Mouse (Mus musculus): Measurements from ENCODE around the gene Serinc2.
A peak's percentile ranks its signal among the peaks of the same experiment; 100 is the strongest.
"Not testable (repeated sequence)": the region's sequence is repeated elsewhere in the genome, so short reads cannot be mapped to it uniquely, and the experiment has no call there.

The Serinc2 gene

DNA sequence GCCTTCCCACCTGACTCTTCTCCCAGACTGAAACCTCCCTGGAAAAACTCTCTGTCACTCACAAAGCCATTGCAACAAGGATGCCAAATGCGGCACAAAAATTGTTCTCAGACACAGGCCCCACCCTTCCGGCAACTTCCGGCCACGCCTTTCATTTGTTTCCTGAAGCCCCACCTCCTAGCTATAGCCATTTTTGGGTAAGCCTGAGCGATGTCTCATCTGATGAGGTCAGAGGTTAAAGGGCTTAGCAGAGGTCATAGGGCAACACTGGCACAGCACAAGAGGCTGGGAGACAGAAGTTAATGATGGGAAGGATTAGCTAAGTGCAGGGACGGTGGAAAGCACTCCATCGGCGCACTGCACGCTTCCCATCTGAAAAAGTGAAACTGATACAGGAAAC lies 12.4 kb downstream of the Serinc2 start:
- DNase-seq (ENCODE audit: extremely low spot score, low spot score) = no peak

DNA sequence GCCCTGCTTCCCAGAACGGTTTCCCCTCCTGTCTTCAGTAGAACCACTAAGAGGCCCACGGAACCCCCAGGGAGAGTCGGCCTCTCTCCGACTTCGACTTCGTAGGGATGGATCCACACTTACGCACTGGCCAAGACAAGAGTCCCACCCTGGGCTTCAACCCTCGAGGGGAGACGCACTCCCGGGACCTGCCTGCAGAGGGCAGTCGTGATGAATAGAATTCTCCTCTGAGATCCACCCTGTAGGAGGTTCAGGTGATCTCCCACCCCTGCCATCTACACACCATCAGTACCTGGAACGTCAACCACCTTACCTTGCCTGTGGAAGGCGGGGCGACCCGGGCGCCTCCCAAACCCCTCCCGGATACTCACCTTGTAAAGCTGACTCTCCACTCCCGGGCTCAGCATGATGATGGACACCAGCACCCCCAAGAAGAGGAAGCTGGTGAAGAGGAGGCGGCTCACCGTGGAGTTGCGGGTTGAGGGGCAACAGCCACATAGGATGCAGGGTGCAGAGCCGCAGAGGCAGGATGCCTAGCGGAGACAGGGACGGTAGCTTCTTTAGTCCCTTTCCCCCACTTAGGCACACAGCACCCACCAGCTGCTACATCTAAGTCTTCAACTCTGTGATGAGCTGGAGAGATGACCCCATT lies 14.2 kb downstream of the Serinc2 start:
- DNase-seq (ENCODE audit: extremely low spot score, low spot score) = peak; percentile 82

DNA sequence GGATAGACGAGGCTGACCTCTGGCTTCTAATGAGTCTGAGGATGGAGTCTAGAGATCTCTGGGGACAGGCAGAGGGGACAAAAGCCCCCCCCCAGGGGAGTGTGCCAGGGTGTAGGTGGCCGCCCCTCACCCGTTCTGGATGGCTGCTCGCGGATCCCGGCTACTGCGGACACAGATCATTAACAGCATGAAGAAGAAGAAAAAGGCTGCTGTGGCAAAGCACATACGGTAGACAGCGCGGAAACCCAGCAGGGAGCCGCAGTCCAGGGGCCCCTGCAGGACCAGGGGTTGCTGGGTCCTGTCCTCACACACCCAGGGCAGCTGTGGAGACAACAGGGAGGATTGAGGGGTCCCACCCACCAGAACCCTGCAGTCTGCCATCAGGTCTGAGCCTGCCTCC lies 14.9 kb downstream of the Serinc2 start:
- no peak for DNase-seq (ENCODE audit: extremely low spot score, low spot score)

DNA sequence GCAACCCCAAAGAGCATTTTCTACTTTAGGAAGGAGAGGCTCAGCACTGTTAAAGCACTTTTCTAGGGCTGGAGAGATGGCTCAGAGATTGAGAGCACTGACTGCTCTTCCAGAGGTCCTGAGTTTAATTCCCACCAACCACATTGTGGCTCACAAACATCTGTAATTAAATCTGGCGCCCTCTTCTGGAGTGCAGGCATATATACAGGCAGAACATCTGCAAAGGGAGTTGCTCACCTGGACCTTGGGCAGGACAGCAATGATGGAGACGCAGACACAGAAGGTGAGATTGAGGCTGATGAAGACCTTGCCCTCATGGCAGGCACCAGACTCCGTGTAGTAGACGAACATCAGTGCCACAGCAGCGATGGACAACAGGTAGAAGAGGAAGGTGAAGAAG lies 18.6 kb downstream of the Serinc2 start:
- no peak for DNase-seq (ENCODE audit: extremely low spot score, low spot score)

DNA sequence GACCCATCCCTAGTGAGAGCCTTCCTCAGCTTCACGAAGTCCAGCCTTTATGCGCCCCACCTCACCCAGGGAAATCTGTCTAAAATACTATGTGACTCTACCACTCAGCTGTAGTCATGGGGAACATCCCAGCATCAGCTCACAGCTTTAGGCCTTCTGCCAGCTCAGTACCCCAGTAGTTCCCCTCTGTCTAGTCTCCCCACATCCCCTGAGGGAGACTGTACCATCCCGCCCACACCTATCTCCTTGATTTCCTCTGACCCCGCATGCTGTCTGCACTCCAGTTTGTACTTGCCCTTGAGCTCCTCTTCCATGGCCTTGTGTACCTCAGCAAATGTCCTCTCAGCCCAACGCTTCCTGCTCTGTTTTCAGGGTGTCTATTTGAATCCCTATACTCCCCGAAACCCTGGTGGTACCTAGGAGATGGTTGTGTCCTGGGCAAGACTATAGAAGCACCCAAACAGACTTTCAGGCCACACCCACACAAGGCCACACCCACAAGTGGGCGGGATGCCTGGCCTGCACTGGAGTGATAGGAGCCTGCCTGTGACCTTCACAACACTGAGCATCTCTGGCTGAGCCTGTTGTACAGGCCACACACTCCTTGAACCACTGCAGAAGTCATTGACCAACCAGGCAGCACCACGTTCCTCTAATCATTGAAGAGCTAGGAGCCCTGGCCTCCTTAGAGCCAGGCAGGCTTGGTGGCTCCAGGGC lies 26.4 kb downstream of the Serinc2 start:
- DNase-seq (ENCODE audit: extremely low spot score, low spot score) = no peak

DNA sequence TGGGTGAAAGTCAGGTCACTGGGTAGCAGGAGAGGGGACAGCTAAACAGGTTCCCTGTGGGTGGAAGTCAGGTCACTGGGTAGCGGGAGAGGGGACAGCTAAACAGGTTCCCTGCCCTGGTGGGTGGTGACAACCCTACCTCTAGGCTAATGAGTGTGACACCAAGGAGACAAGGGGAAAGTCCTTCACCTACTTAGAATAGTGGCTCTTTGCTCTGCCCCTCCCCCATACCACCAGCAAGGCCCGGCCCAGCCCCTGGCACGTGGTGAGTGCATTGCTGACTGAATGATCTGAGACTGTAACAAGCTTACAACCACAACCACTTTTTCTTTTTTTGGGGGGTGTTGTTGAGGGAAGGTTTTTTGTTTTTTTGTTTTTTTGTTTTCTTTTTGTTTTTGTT lies 27.2 kb downstream of the Serinc2 start:
- no peak for DNase-seq (ENCODE audit: extremely low spot score, low spot score)

DNA sequence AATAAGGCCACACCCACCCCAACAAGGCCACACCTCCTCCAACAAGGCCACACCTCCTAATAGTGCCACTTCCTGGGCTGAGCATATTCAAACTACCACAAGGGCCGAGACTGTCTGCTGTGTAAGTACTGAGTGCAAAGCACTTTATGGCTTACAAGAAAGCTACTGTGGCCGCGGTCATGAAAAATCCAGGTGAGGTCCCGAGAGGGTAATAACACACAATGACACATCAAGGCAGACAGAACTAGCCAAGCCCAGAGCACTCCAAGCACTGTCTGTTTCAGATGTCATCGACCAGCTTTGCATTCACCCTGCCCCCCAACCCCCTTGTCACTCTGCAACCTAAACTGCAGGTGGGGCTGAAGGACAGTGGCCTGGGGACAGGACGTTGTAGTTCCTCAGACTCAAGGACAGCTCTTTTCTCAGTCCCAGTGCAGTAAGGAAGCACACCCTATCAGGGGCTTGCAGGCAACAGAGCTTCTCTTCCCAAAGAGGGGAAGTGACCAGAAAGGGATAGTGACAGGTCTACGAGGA lies 27.8 kb downstream of the Serinc2 start:
- no peak for DNase-seq (ENCODE audit: extremely low spot score, low spot score)

DNA sequence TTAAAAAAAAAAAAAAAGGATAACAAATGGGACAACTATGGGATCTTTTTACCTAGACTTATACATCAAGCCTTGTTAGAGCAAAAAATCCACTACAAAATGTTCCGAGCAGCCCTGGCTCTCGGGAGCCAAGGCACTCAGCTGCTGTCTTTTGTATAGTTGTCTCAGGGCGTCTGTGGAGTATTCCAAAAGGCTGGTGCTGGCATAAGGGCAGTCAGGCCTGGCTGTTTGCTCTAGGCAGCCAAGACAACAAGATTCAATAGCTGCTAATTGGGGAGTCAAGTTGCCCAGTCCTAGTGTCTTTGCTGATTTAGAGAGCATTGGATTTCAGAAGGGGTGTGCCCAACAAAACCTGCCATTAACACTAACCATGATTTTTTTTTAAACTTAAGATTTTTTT lies 30.4 kb downstream of the Serinc2 start:
- DNase-seq (ENCODE audit: extremely low spot score, low spot score) = no peak

DNA sequence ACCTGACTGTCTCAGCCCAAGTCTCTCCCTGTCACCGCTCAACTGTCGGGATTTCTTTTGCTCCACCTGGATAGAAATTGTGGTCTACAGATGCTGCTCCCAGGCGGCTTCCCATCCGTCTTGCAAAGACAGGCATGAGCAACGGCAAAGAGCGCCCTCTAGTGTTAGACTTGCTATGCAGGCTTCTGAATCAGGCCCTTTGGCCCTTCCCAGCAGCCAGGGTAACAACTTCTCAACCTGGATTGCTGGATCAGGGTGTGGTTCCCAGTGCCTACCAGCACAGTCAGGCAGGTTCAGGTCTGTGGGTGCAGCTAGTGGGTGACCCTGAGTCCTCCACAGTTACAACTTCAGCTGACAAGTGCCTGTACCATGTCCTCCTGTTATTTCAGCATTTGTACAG lies 32.9 kb downstream of the Serinc2 start:
- DNase-seq (ENCODE audit: extremely low spot score, low spot score) = peak; percentile 83

DNA sequence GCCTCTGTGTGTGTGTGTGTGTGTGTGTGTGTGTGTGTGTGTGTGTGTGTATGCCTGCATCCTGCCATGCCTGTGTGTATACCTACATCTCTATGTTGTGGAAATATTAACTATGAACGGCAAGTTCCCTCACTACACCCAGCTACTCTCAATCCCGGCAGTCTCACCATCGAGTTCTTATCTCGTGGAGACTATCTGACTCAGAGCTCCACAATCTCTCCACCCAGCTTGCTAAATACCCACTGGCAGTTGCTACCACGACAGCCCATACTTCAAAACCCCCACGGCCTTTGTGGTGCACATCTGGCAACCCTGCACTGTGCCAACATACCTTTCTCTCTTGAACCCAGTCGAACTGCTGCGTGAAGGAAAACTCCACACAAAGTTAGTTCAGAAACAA lies 34.3 kb downstream of the Serinc2 start:
- no peak for DNase-seq (ENCODE audit: extremely low spot score, low spot score)

DNA sequence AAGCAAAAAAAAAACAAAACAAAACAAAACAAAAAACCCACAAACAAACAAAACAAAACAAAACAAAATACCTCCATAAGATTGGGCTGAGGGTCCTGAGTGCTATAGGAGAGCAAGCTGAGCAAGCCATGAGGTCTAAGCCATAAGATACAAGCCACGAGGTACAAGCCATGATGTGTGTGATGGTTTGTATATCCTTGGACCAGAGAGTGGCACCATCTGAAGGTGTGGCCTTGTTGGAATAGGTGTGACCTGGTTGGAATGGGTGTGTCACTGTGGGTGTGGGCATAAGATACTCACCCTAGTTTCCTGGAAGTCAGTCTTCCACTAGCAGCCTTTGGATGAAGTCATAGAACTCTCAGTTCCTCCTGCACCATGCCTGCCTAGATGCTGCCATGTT lies 35.4 kb downstream of the Serinc2 start:
- DNase-seq (ENCODE audit: extremely low spot score, low spot score) = not testable (repeated sequence)

DNA sequence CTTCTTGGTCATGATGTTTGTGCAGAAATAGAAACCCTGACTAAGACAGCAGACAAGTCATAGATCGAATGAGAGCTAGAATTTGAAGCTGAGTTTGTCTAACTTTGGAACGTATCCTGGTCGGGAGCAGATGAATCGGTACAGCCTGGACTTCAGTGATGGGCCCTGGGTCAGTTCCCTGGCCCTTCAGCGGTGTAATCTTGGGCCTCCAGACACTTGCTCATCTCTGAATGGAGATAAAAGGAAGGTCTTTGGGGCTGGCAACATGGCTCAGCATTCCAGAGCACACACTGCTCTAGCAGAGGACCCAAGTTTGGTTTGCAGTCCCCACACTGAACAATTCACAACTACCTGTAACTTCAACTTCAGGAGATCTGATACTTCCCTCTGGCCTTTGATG lies 36.0 kb downstream of the Serinc2 start:
- DNase-seq (ENCODE audit: extremely low spot score, low spot score) = no peak

DNA sequence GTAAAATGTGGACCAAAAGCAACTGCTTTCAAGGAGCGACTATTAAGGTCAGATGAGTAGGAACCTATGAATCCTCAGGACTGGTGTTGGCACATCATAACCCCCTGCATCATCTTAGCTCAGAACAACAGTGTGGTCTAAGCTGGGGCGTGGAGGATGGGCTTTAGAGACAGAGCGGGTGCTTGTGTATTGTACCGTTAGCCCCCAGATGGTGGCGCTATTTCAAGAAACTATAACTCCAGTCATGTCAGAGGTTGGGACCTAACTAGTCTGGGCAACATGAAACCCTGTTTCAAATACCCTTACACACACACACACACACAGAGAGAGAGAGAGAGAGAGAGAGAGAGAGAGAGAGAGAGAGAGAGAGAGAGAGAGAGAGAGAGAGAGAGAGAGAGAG lies 38.3 kb downstream of the Serinc2 start:
- no peak for DNase-seq (ENCODE audit: extremely low spot score, low spot score)

DNA sequence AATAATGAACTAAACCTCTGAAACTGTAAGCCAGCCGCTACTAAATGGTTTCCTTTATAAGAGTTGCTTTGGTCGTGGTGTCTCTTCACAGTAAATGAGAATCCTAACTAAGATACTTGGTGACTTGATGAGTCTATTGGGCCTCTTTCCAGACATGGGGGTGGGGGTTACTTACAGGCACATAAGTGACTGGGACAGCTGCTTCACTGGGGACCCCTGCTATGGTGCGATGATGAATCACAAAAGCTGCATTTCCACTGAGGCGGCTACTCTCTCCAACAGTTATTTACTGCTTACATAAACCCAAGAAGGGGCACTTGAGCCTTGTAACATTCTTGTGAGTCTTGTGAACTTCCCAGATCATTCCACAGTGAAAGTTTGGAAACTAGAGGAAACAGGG lies 41.4 kb downstream of the Serinc2 start:
- no peak for DNase-seq (ENCODE audit: extremely low spot score, low spot score)

DNA sequence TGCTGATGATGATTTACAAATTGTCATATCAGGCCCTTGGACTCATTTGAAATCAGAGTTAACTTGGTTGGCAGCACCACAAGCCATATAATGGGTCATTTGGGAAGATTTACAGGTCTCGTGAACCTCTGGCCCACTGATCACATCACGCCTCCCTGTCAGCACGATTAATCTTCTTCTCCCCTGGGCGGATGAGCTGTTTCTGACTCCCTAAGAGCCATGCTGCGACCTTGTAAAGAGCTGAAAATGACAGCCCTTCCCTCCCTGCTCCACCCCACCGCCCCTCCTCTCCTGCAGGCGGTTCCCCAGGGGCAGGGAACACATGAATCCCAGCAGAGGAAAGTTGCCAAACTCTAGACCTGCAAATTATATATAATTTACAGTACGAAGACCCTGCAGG lies 42.6 kb downstream of the Serinc2 start:
- no peak for DNase-seq (ENCODE audit: extremely low spot score, low spot score)

DNA sequence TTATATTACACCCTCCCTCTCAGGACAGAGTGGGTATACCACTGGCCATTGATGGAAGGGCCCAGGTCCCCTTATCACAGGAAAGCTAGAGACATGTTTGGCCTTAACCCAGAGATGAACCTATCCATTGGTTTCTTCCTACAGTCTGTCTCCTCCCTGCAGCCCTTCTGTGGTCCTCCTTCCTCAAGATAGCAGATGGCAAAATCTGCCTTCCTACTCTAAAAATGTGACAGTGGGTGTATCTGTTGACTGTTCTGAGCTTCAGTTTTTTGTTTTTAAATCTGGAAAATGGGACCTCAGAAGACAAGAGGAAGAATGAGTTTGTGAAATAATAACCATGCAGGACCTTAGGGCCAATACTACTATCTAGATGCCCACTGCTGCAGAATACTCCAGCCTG lies 54.9 kb downstream of the Serinc2 start:
- no peak for DNase-seq (ENCODE audit: extremely low spot score, low spot score)

DNA sequence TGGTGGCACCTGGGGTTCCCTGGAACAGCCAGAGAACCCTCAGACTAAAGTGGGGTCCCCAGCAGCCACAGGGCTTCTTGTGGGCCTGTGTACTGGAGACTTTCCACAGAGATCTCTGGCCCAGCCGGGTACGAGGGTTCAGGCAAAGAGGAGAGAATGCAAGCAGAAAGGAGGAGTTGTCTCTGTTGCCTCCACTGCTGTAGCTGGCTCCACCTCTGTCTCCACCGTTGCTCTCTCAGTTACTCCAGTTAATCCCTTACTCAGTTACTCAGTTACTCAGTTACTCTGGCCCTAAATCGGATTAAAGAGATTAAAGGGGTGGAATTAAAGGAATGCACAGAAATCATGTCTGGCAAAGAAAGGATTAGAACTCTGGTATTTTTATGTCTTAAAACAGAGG lies 56.8 kb downstream of the Serinc2 start, which contains the start of gene Gm853:
TSS of gene Gm853 (minus strand) at position 223 of the 400 bp plus-strand sequence.
- no peak for DNase-seq (ENCODE audit: extremely low spot score, low spot score)

DNA sequence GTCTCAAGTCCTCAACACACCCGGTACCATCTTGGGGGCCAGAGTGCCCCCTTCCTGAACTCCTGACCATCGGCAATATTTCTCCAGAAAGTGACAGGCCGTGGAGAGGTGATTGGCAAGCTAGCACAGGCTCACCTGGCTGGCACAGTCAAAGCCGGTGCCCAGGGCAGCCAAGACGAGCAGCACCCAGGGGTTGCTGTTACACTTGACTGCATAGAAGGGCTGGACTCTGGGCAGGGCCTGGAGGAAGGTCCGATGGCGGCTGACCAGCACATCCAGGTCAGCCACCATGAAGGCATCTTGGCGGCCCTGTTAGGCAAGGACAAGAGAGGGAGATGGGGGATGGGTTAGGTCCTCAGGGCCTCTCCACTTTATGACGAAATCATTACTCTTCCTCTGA lies 58.8 kb downstream of the Serinc2 start:
- no peak for DNase-seq (ENCODE audit: extremely low spot score, low spot score)

DNA sequence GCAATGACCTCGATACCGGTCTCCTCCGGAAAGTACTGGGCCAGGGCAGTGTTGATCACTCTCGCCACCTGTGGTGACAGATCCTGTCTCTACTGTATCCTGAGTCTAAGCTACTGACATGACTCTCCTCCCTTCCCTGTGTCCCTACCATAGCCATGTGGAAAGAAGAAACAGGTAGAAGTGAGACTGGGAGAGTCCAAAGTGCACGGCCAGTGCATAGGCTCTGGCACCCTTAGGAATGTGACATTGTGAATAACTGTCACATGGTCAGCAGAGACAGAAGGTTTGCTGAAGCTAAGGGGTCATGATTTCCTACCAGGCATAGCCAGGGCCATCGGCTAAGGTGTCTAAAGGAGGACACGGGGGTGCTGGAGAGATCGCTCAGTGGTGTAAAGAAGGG lies 63.6 kb downstream of the Serinc2 start:
- DNase-seq (ENCODE audit: extremely low spot score, low spot score) = no peak

DNA sequence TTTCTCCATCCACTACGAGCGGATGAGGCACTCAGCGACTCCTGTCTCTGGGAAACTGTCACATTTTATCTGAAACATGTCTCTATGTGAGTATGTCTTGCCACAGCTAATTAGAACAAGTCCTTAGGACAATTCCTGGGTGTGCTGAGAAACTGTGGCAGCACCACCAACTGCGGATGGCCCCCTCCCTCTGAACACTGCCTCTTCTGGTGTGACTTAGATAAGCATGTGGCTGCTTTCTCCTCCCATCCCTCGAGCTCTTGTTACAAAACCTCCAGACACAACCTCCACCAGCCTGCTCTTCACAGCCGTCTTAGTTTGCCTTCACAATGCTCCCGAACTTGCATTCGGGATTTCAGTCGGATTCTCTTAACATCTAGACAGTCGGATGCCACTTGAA lies 65.1 kb downstream of the Serinc2 start:
- no peak for DNase-seq (ENCODE audit: extremely low spot score, low spot score)

DNA sequence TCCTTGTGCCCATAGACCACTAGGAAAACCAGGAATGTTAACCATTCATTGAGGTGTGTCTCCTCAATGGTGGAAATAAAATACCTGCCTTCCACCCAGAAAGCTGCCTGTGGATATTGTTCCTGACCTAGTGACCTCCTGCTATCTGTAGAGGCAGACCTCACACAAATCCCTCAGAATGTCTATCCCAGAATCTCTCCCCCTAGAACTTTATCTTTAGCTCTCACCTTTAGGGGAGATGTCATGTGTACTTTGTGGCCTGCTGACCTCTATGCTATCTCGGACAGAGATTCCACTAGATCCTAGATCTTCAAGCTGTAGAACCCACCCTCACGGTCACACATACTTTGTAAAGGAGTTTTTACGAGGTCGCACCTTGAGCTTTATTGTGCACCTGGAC lies 65.8 kb downstream of the Serinc2 start:
- DNase-seq (ENCODE audit: extremely low spot score, low spot score) = no peak

DNA sequence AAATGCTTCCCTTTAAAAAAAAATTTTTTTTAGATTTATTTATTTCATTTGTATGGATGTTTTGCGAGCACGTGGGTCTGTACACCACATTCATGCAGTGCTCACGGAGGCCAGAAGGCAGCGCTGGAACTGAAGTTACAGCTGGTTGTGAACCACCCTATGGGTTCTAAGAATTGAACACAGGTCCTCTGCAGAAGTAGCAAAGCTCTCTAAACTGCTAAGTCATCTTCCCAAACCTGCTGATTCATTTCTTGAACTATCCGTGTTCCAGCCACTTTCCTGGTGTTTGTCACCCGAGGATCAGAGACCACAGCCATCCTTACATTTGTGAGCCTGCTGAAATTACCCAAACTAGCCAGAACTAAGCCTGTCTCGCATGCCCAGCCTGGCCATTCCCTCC lies 66.6 kb downstream of the Serinc2 start:
- DNase-seq (ENCODE audit: extremely low spot score, low spot score) = no peak

DNA sequence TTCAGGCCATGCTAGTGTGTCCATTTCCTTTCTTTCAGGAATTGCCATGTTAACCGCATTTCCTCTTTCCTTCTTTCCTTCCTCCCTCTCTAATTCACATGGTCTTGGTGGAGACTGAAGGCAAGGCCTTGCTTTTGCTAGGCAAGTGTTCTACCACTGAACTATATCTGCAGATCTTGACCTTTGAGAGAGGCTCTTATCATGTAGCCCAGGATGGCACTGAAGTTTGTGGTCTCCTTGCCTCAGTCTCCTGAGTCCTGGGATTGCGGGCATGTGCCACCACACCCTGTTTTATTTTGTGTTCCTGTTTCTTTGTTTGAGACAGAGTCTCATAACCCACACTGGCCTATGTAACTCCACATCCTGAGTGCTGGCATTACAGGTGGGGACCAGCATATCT lies 67.1 kb downstream of the Serinc2 start:
- DNase-seq (ENCODE audit: extremely low spot score, low spot score) = no peak

Measured in neural tube, embryonic 10.5 days (tissue).